Mouse (Mus musculus) spleen, adult 2 months (tissue): ENCODE results near the gene Rap1a. TPM values are rescaled to one million over a fixed set of nuclear protein-coding genes. Genes with fewer than 3 reads are reported as not detected.
A peak's percentile ranks its signal among the peaks of the same experiment; 100 is the strongest.

Source experiments
- DNase-seq, 2 experiments: peaks; one replicate each; pipeline versions ENCODE4 v3.0.0 to v3.0.0-alpha.2; 2012 to 2021; ENCODE audit warnings: low spot score in 2 of 2, low read depth in 1 of 2
- H3K27ac ChIP-seq: fragments of 200-500 bp; 2 replicates; pipeline ENCODE4 v1.5.1; 2012; ENCODE audit warnings: low read length, inconsistent platforms; ENCODE audit not compliant: insufficient read depth
- H3K27me3 ChIP-seq: fragments of 200-500 bp; 2 replicates; pipeline ENCODE4 v1.6.1; 2012; ENCODE audit warnings: mild to moderate bottlenecking, moderate library complexity, low read length, inconsistent platforms; ENCODE audit not compliant: control insufficient read depth, insufficient read depth
- H3K36me3 ChIP-seq: fragments of 200-500 bp; 2 replicates; pipeline ENCODE4 v1.6.1; 2012; ENCODE audit warnings: mild to moderate bottlenecking, low read length, inconsistent platforms; ENCODE audit not compliant: control insufficient read depth, insufficient read depth
- H3K4me1 ChIP-seq: fragments of 200-500 bp; 2 replicates; pipeline ENCODE4 v1.6.1; 2011; ENCODE audit warnings: inconsistent platforms; ENCODE audit not compliant: control insufficient read depth, insufficient read depth, insufficient read length
- H3K4me3 ChIP-seq: fragments of 200-500 bp; 2 replicates; pipeline ENCODE4 v1.5.1; 2011; ENCODE audit warnings: mild to moderate bottlenecking, inconsistent platforms; ENCODE audit not compliant: insufficient read depth, insufficient read length; ENCODE audit errors: extremely low read depth
- CTCF ChIP-seq: fragments of 200-500 bp; IDR thresholded peaks from 2 replicates; pipeline ENCODE4 v1.5.1; 2011; ENCODE audit warnings: mild to moderate bottlenecking, inconsistent platforms; ENCODE audit not compliant: insufficient read depth, insufficient read length, insufficient replicate concordance; ENCODE audit errors: extremely low read depth
- POLR2A ChIP-seq: fragments of 200-500 bp; IDR thresholded peaks from 2 replicates; pipeline ENCODE4 v1.6.1; 2011; ENCODE audit warnings: low read depth, low read length, inconsistent platforms
- WGBS: fragments of 180-500 bp; shearing (Covaris S2); methylation state at CpG from one replicate; pipeline ENCODE4 v1.1.7; 2018; 5-methylcytosine and 5-hydroxymethylcytosine counted together
- polyA plus RNA-seq: library from polyadenylated mRNA; depleted of rRNA; stranded (reverse); fragments of >200 nt; gene quantifications from 2 replicates; pipeline ENCODE4 v1.2.3, GENCODE M21; 2012

The Rap1a gene
- polyA plus RNA-seq, 1 experiment: 8.0 TPM

DNA sequence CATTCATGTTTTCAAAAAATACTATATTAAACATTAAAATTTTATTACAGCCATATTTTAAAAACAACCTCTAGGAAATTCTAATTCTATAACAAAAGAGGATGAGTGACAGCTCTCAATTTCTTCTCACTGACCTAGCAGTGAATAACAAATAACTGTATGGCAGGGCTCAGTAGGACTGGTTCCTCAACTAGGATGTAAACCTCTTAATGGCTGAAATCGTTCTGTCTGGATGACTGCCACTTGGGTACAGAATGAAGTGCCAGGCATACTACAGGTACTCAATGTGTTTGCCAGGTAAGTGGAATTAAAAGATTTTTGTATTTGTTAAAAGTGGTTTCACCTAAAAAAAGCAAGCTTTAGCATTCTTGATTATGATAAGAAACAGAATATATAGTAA lies 65.0 kb downstream of the Rap1a start:
- DNase-seq: no peak
- TF ChIP-seq POLR2A (no peak), CTCF (no peak)
- Histone ChIP-seq H3K27ac (no peak overlapping the region), H3K4me3 (no peak overlapping the region), H3K4me1 (no peaks in the 10 kb centered on the region), H3K36me3 (peaks cover 27% of the 10 kb centered on the region), H3K27me3 (no peaks in the 10 kb centered on the region)
- 95% methylated on average over 1 of the region's 1 CpGs for WGBS

DNA sequence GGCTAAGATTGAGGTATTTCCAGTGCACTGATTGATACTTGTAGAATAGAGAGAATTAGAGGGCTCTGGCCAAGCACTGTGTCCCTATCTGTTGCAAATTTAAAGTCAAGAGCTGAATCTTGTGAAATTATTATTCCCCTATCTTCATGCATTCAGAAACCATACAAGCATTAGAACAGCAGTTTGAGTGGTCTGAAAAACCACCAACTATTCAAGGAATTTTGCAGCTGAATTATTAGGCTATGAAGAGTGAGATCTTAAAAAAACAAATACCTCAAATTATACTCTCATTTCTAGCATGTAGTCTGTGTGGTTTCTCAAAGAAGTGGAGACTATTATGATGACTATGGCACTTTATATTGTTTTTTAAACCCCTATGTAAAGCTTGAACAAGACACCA lies 65.9 kb downstream of the Rap1a start:
- no peak overlapping the region for H3K4me3 ChIP-seq
- H3K36me3 ChIP-seq: peaks cover 31% of the 10 kb centered on the region
- no peak for DNase-seq
- no peaks in the 10 kb centered on the region for H3K4me1 ChIP-seq
- TF ChIP-seq CTCF: no peak
- H3K27me3 ChIP-seq: no peaks in the 10 kb centered on the region
- H3K27ac ChIP-seq: no peak overlapping the region

GRCm38 (mm10) chr3:105733538-105733937 lies 67.6 kb downstream of the Rap1a start:
- whole genome bisulfite sequencing: 92% methylated on average over 4 of the region's 4 CpGs
- no peak for DNase-seq
- Histone ChIP-seq H3K27ac (no peak overlapping the region), H3K4me1 (no peaks in the 10 kb centered on the region), H3K36me3 (peaks cover 29% of the 10 kb centered on the region), H3K4me3 (no peak overlapping the region), H3K27me3 (no peaks in the 10 kb centered on the region)
- TF ChIP-seq CTCF: no peak
- no peak for TF ChIP-seq POLR2A

DNA sequence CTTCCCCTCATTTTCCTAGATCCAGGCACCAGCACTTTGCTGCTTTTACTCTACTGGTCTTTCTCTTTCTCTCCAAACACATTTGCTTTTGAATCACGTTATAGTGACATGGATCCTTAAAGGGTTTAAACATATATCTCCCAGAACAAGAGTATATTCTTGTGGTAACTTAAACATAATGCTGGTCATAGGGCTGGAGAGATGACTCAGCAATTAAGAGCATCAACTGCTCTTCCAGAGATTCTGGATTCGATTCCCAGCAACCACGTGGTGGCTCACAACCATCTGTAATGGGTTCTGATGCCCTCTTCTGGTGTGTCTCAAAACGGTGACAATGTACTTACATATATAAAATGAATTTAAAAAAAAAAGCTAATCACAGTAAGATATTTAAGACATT lies 68.8 kb downstream of the Rap1a start:
- WGBS: 92% methylated on average over 4 of the region's 4 CpGs
- DNase-seq: no peak
- peaks cover 23% of the 10 kb centered on the region for H3K36me3 ChIP-seq
- no peak overlapping the region for H3K27ac ChIP-seq
- TF ChIP-seq POLR2A: no peak
- TF ChIP-seq CTCF: no peak
- no peaks in the 10 kb centered on the region for H3K27me3 ChIP-seq
- H3K4me1 ChIP-seq: no peaks in the 10 kb centered on the region
- H3K4me3 ChIP-seq: no peak overlapping the region

GRCm38 (mm10) chr3:105726037-105726436 lies 75.1 kb downstream of the Rap1a start:
- WGBS: 3% methylated on average over 1 of the region's 1 CpGs
- DNase-seq: peak; percentile 36 to 49
- Histone ChIP-seq H3K36me3 (peaks cover 8% of the 10 kb centered on the region), H3K27me3 (no peaks in the 10 kb centered on the region), H3K4me3 (no peak overlapping the region), H3K27ac (no peak overlapping the region), H3K4me1 (no peaks in the 10 kb centered on the region; the same call in 1 of the 2 replicates)
- 0 out of 2 replicates have a peak, but pooled peaks have one; percentile 9 for TF ChIP-seq CTCF
- TF ChIP-seq POLR2A: no peak

- H3K4me3 ChIP-seq: no peak overlapping the region
- WGBS: 88% methylated on average over 3 of the region's 3 CpGs
Measured at GRCm38 (mm10) chr3:105722510-105722909, 78.6 kb downstream of the Rap1a start.

GRCm38 (mm10) chr3:105721681-105722201 lies 79.4 kb downstream of the Rap1a start:
- DNase-seq: no peak
- no peaks in the 10 kb centered on the region for H3K27me3 ChIP-seq
- no peak overlapping the region for H3K4me3 ChIP-seq
- no peaks in the 10 kb centered on the region; the same call in 1 of the 2 replicates for H3K4me1 ChIP-seq
- H3K36me3 ChIP-seq: 0 out of 2 replicates have a peak, but pooled peaks cover 1% of the 10 kb centered on the region
- no peak for TF ChIP-seq CTCF
- TF ChIP-seq POLR2A: no peak
- 54% methylated on average over 2 of the region's 2 CpGs for WGBS
- no peak overlapping the region for H3K27ac ChIP-seq

More at GRCm38 (mm10) chr3:105722510-105722909, 78.6 kb downstream of the Rap1a start:
- Histone ChIP-seq H3K36me3 (peaks cover 2% of the 10 kb centered on the region; the same call in 1 of the 2 replicates), H3K4me1 (no peaks in the 10 kb centered on the region; the same call in 1 of the 2 replicates), H3K27ac (no peak overlapping the region), H3K27me3 (no peaks in the 10 kb centered on the region)
- TF ChIP-seq CTCF (no peak), POLR2A (no peak)
- DNase-seq: no peak

DNA sequence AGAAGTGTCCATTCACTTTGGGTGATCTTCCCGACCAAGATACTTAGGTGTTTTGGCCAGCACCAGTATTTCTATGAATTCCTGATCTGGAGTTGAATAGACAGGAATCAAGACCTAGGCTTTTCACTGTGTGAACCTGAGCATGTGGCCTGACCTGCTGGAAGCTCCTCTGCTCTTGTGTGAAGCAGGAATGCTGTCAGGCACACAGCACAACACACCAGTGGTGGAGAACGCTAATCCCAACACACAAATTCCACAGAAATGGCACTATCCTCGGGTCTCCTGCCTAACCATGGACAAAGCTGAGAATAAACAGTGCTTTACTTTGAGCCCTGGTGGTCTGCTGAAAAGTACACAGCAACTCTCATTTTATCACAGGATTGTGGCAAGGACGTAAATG lies 80.6 kb downstream of the Rap1a start:
- WGBS: 88% methylated on average over 4 of the region's 4 CpGs
- no peak overlapping the region for H3K4me3 ChIP-seq
- TF ChIP-seq POLR2A (no peak), CTCF (no peak)
- H3K27ac ChIP-seq: no peak overlapping the region
- no peaks in the 10 kb centered on the region for H3K27me3 ChIP-seq
- DNase-seq: no peak
- H3K36me3 ChIP-seq: no peaks in the 10 kb centered on the region
- no peaks in the 10 kb centered on the region; the same call in 1 of the 2 replicates for H3K4me1 ChIP-seq
